Mouse (Mus musculus) embryonic fibroblast, embryonic 13.5 days (primary cell): ENCODE data around the gene Col4a4.

Experiments used
- CTCF ChIP-seq: IDR thresholded peaks from 2 replicates; pipeline ENCODE4 v1.5.1; 2011; ENCODE audit warnings: mild to moderate bottlenecking, control low read depth, low read length, moderate library complexity, borderline replicate concordance; ENCODE audit not compliant: insufficient read depth
- POLR2A ChIP-seq: IDR thresholded peaks from 2 replicates; pipeline ENCODE4 v1.6.1; 2011; ENCODE audit warnings: low read depth, mild to moderate bottlenecking, control low read depth, low read length, moderate library complexity

GRCm38 (mm10) chr1:82619981-82620380, 33.3 kb upstream of the Col4a4 start:
- TF ChIP-seq CTCF: no peak
- no peak for TF ChIP-seq POLR2A
